Mouse (Mus musculus): ENCODE results near the gene Lnx1. TPM values are rescaled to one million over a fixed set of nuclear protein-coding genes. Genes with fewer than 3 reads are reported as not detected.

The Lnx1 gene
- total RNA-seq (2014; rRNA removed; ENCODE audit: low replicate concordance) = 1.9 and 3.5 TPM in 2 replicates
- 1.3 and 2.2 TPM in 2 replicates for polyA plus RNA-seq (2015; fragmentation: Nextera tagmentation; extraction: Ambion mirVana)

GRCm38 (mm10) chr5:74702766-74703165 is at the start of gene Lnx1:
Lnx1 (minus strand) TSS chr5:74702912.
- no peaks in the 10 kb centered on the region; the same call in none of the 2 replicates for H3K4me1 ChIP-seq (ENCODE audit: control insufficient read depth, insufficient read depth)
- H3K27me3 ChIP-seq (ENCODE audit: control insufficient read depth, insufficient read depth, low read length) = no peaks in the 10 kb centered on the region; the same call in 1 of the 2 replicates
- 82% methylated on average over 11 of the region's 11 CpGs for WGBS
- no peak within 1 kb of the TSS for H3K4me3 ChIP-seq (ENCODE audit: low read depth, low read length)
- no peak within 1 kb of the TSS for H3K9ac ChIP-seq (replicated peaks; ENCODE audit: low read depth, low read length)
- DNase-seq (ENCODE audit: low spot score) (no peak), ATAC-seq (ENCODE audit: insufficient read depth, low read depth) (no peak)
- H3K9me3 ChIP-seq (replicated peaks; ENCODE audit: control insufficient read depth, low read length) = no peaks in the 10 kb centered on the region
- no peaks in the 10 kb centered on the region for H3K36me3 ChIP-seq (replicated peaks; ENCODE audit: control insufficient read depth, insufficient read depth, low read length)
- peak within 1 kb of the TSS; percentile 56 for H3K4me2 ChIP-seq (ENCODE audit: low read depth, low read length)
- no peak for TF ChIP-seq EP300 (IDR thresholded peaks at IDR 0.05; ENCODE audit: low read depth)
- no peak for TF ChIP-seq CTCF (IDR thresholded peaks at IDR 0.05; ENCODE audit: low read depth)
- H3K27ac ChIP-seq (ENCODE audit: low read depth) = peak within 1 kb of the TSS; percentile 56

- DNase-seq (ENCODE audit: low spot score) = no peak
- Histone ChIP-seq H3K4me1 (ENCODE audit: control insufficient read depth, insufficient read depth) (no peaks in the 10 kb centered on the region), H3K4me2 (ENCODE audit: low read depth, low read length) (no peak overlapping the region)
Measured at GRCm38 (mm10) chr5:74750501-74750900, 47.8 kb upstream of the Lnx1 start.

GRCm38 (mm10) chr5:74747476-74747875 is 44.8 kb upstream of the Lnx1 start:
- TF ChIP-seq CTCF (IDR thresholded peaks at IDR 0.05; ENCODE audit: low read depth) (no peak), EP300 (IDR thresholded peaks at IDR 0.05; ENCODE audit: low read depth) (no peak)
- no peak for ATAC-seq (ENCODE audit: insufficient read depth, low read depth)
- Histone ChIP-seq H3K9ac (replicated peaks; ENCODE audit: low read depth, low read length) (no peak overlapping the region), H3K4me2 (ENCODE audit: low read depth, low read length) (no peak overlapping the region), H3K27me3 (ENCODE audit: control insufficient read depth, insufficient read depth, low read length) (no peaks in the 10 kb centered on the region), H3K9me3 (replicated peaks; ENCODE audit: control insufficient read depth, low read length) (no peaks in the 10 kb centered on the region), H3K4me1 (ENCODE audit: control insufficient read depth, insufficient read depth) (no peaks in the 10 kb centered on the region), H3K36me3 (replicated peaks; ENCODE audit: control insufficient read depth, insufficient read depth, low read length) (no peaks in the 10 kb centered on the region), H3K27ac (ENCODE audit: low read depth) (no peak overlapping the region), H3K4me3 (ENCODE audit: low read depth, low read length) (no peak overlapping the region)
- WGBS = 90% methylated on average over 3 of the region's 3 CpGs
- no peak for DNase-seq (ENCODE audit: low spot score)

More at GRCm38 (mm10) chr5:74750501-74750900, 47.8 kb upstream of the Lnx1 start:
- Histone ChIP-seq H3K9ac (replicated peaks; ENCODE audit: low read depth, low read length) (no peak overlapping the region), H3K27me3 (ENCODE audit: control insufficient read depth, insufficient read depth, low read length) (no peaks in the 10 kb centered on the region), H3K9me3 (replicated peaks; ENCODE audit: control insufficient read depth, low read length) (no peaks in the 10 kb centered on the region), H3K4me3 (ENCODE audit: low read depth, low read length) (no peak overlapping the region), H3K27ac (ENCODE audit: low read depth) (no peak overlapping the region), H3K36me3 (replicated peaks; ENCODE audit: control insufficient read depth, insufficient read depth, low read length) (no peaks in the 10 kb centered on the region)
- 80% methylated on average over 5 of the region's 5 CpGs for WGBS
- ATAC-seq (ENCODE audit: insufficient read depth, low read depth) = no peak
- TF ChIP-seq EP300 (IDR thresholded peaks at IDR 0.05; ENCODE audit: low read depth) = no peak
- TF ChIP-seq CTCF (IDR thresholded peaks at IDR 0.05; ENCODE audit: low read depth) = no peak

- 88% methylated on average over 9 of the region's 9 CpGs for WGBS
- Histone ChIP-seq H3K27me3 (ENCODE audit: control insufficient read depth, insufficient read depth, low read length) (no peaks in the 10 kb centered on the region), H3K36me3 (replicated peaks; ENCODE audit: control insufficient read depth, insufficient read depth, low read length) (no peaks in the 10 kb centered on the region), H3K4me1 (ENCODE audit: control insufficient read depth, insufficient read depth) (no peaks in the 10 kb centered on the region), H3K27ac (ENCODE audit: low read depth) (no peak overlapping the region), H3K9ac (replicated peaks; ENCODE audit: low read depth, low read length) (no peak overlapping the region), H3K4me3 (ENCODE audit: low read depth, low read length) (no peak overlapping the region), H3K9me3 (replicated peaks; ENCODE audit: control insufficient read depth, low read length) (no peaks in the 10 kb centered on the region), H3K4me2 (ENCODE audit: low read depth, low read length) (no peak overlapping the region)
- no peak for DNase-seq (ENCODE audit: low spot score)
- TF ChIP-seq CTCF (IDR thresholded peaks at IDR 0.05; ENCODE audit: low read depth) (no peak), EP300 (IDR thresholded peaks at IDR 0.05; ENCODE audit: low read depth) (no peak)
- no peak for ATAC-seq (ENCODE audit: insufficient read depth, low read depth)
Measured at GRCm38 (mm10) chr5:74740951-74741350, 38.2 kb upstream of the Lnx1 start.

GRCm38 (mm10) chr5:74739435-74739834 is 36.7 kb upstream of the Lnx1 start:
- no peak for ATAC-seq (ENCODE audit: insufficient read depth, low read depth)
- H3K9me3 ChIP-seq (replicated peaks; ENCODE audit: control insufficient read depth, low read length) = no peaks in the 10 kb centered on the region
- DNase-seq (ENCODE audit: low spot score) = no peak

GRCm38 (mm10) chr5:74738312-74738711 is 35.6 kb upstream of the Lnx1 start:
- ATAC-seq (ENCODE audit: insufficient read depth, low read depth) (peak; percentile 57; the same call in 1 of the 2 replicates), DNase-seq (ENCODE audit: low spot score) (peak; percentile 10)
- Histone ChIP-seq H3K27me3 (ENCODE audit: control insufficient read depth, insufficient read depth, low read length) (0 out of 2 replicates have a peak, but pooled peaks cover 9% of the 10 kb centered on the region), H3K36me3 (replicated peaks; ENCODE audit: control insufficient read depth, insufficient read depth, low read length) (no peaks in the 10 kb centered on the region), H3K9me3 (replicated peaks; ENCODE audit: control insufficient read depth, low read length) (no peaks in the 10 kb centered on the region), H3K4me2 (ENCODE audit: low read depth, low read length) (no peak overlapping the region), H3K4me1 (ENCODE audit: control insufficient read depth, insufficient read depth) (no peaks in the 10 kb centered on the region), H3K4me3 (ENCODE audit: low read depth, low read length) (no peak overlapping the region), H3K27ac (ENCODE audit: low read depth) (no peak overlapping the region), H3K9ac (replicated peaks; ENCODE audit: low read depth, low read length) (no peak overlapping the region)
- TF ChIP-seq EP300 (IDR thresholded peaks at IDR 0.05; ENCODE audit: low read depth) = no peak
- peak; percentile 1 for TF ChIP-seq CTCF (IDR thresholded peaks at IDR 0.05; ENCODE audit: low read depth)
- WGBS = 55% methylated on average over 3 of the region's 3 CpGs

More at GRCm38 (mm10) chr5:74739435-74739834, 36.7 kb upstream of the Lnx1 start:
- Histone ChIP-seq H3K4me1 (ENCODE audit: control insufficient read depth, insufficient read depth) (no peaks in the 10 kb centered on the region), H3K4me2 (ENCODE audit: low read depth, low read length) (no peak overlapping the region), H3K36me3 (replicated peaks; ENCODE audit: control insufficient read depth, insufficient read depth, low read length) (no peaks in the 10 kb centered on the region), H3K4me3 (ENCODE audit: low read depth, low read length) (no peak overlapping the region), H3K27me3 (ENCODE audit: control insufficient read depth, insufficient read depth, low read length) (no peaks in the 10 kb centered on the region), H3K27ac (ENCODE audit: low read depth) (no peak overlapping the region), H3K9ac (replicated peaks; ENCODE audit: low read depth, low read length) (no peak overlapping the region)
- WGBS = 66% methylated on average over 12 of the region's 12 CpGs
- no peak for TF ChIP-seq EP300 (IDR thresholded peaks at IDR 0.05; ENCODE audit: low read depth)
- no peak for TF ChIP-seq CTCF (IDR thresholded peaks at IDR 0.05; ENCODE audit: low read depth)
